Mouse (Mus musculus): ENCODE measurements at regions not wholly inside any gene's neighbourhood (a gene's known extent, or its start where the extent isn't known, plus 50 kb on each side); places are given as distances from the start of the nearest gene placed in this dataset.

- peak; percentile 40; the same call in 1 of the 2 replicates for ATAC-seq (ENCODE audit: insufficient number of reproducible peaks, low FRiP score, low TSS enrichment)
Measured at GRCm38 (mm10) chr14:48330965-48331622, 114.8 kb upstream of the Tmem260 start.

GRCm38 (mm10) chr14:48331623-48332000 is 114.3 kb upstream of the Tmem260 start:
- no peak for ATAC-seq (ENCODE audit: insufficient number of reproducible peaks, low FRiP score, low TSS enrichment)

- no peak for ATAC-seq (ENCODE audit: insufficient number of reproducible peaks, low FRiP score, low TSS enrichment)
Measured at GRCm38 (mm10) chr14:48332193-48332592, 113.7 kb upstream of the Tmem260 start.

GRCm38 (mm10) chr14:48332660-48333059 is 113.3 kb upstream of the Tmem260 start:
- ATAC-seq (ENCODE audit: insufficient number of reproducible peaks, low FRiP score, low TSS enrichment), result no peak

GRCm38 (mm10) chr14:48334106-48334809 is 111.7 kb upstream of the Tmem260 start:
- ATAC-seq (ENCODE audit: insufficient number of reproducible peaks, low FRiP score, low TSS enrichment), result no peak

GRCm38 (mm10) chr14:48339434-48339833 is 106.5 kb upstream of the Tmem260 start:
- no peak for ATAC-seq (ENCODE audit: insufficient number of reproducible peaks, low FRiP score, low TSS enrichment)

GRCm38 (mm10) chr14:48342944-48343343 is 103.0 kb upstream of the Tmem260 start:
- ATAC-seq (ENCODE audit: insufficient number of reproducible peaks, low FRiP score, low TSS enrichment), result no peak

GRCm38 (mm10) chr14:48345956-48346355 is 100.0 kb upstream of the Tmem260 start:
- ATAC-seq (ENCODE audit: insufficient number of reproducible peaks, low FRiP score, low TSS enrichment), result no peak

- no peak for ATAC-seq (ENCODE audit: insufficient number of reproducible peaks, low FRiP score, low TSS enrichment)
Measured at GRCm38 (mm10) chr14:48349392-48350044, 96.4 kb upstream of the Tmem260 start.

GRCm38 (mm10) chr14:48351652-48352051 is 94.3 kb upstream of the Tmem260 start:
- ATAC-seq (ENCODE audit: insufficient number of reproducible peaks, low FRiP score, low TSS enrichment), result no peak

GRCm38 (mm10) chr14:48352825-48353224 is 93.1 kb upstream of the Tmem260 start:
- ATAC-seq (ENCODE audit: insufficient number of reproducible peaks, low FRiP score, low TSS enrichment), result no peak

GRCm38 (mm10) chr14:48354176-48354575 is 91.7 kb upstream of the Tmem260 start:
- ATAC-seq (ENCODE audit: insufficient number of reproducible peaks, low FRiP score, low TSS enrichment), result no peak

GRCm38 (mm10) chr14:48357441-48357840 is 88.5 kb upstream of the Tmem260 start:
- no peak for ATAC-seq (ENCODE audit: insufficient number of reproducible peaks, low FRiP score, low TSS enrichment)

GRCm38 (mm10) chr14:48358487-48359159 is 87.3 kb upstream of the Tmem260 start:
- peak; percentile 74 for ATAC-seq (ENCODE audit: insufficient number of reproducible peaks, low FRiP score, low TSS enrichment)

- no peak for ATAC-seq (ENCODE audit: insufficient number of reproducible peaks, low FRiP score, low TSS enrichment)
Measured at GRCm38 (mm10) chr14:48361820-48362219, 84.1 kb upstream of the Tmem260 start.

- 0 out of 2 replicates have a peak, but pooled peaks have one; percentile 23 for ATAC-seq (ENCODE audit: insufficient number of reproducible peaks, low FRiP score, low TSS enrichment)
Measured at GRCm38 (mm10) chr14:48367006-48367405, 78.9 kb upstream of the Tmem260 start.

GRCm38 (mm10) chr14:48370322-48370721 is 75.6 kb upstream of the Tmem260 start:
- ATAC-seq (ENCODE audit: insufficient number of reproducible peaks, low FRiP score, low TSS enrichment), result no peak

GRCm38 (mm10) chr14:48371766-48372165 is 74.2 kb upstream of the Tmem260 start:
- no peak for ATAC-seq (ENCODE audit: insufficient number of reproducible peaks, low FRiP score, low TSS enrichment)

GRCm38 (mm10) chr14:48376112-48376511 is 69.8 kb upstream of the Tmem260 start:
- no peak for ATAC-seq (ENCODE audit: insufficient number of reproducible peaks, low FRiP score, low TSS enrichment)

All from cerebellum, adult (tissue).